Mouse (Mus musculus) MEL (cell line): Measurements from ENCODE around the gene Gltp.
A peak's percentile ranks its signal among the peaks of the same experiment; 100 is the strongest.

Experiments
- BHLHE40 ChIP-seq: IDR thresholded peaks from 2 replicates; pipeline ENCODE4 v1.6.1; 2012; ENCODE audit warnings: low read depth, mild to moderate bottlenecking, inconsistent platforms, low read length, improper control_type of control experiment, borderline replicate concordance
- CHD1 ChIP-seq: IDR thresholded peaks from 2 replicates; pipeline ENCODE4 v1.6.1; 2012; ENCODE audit warnings: low read depth, mild to moderate bottlenecking, inconsistent platforms, low read length, improper control_type of control experiment
- CHD2 ChIP-seq: IDR thresholded peaks from 2 replicates; pipeline ENCODE4 v1.6.1; 2011; ENCODE audit warnings: low read length, improper control_type of control experiment
- CTCF ChIP-seq, 3 experiments: IDR thresholded peaks in 2 of 3; conservative IDR thresholded peaks in 1 of 3; 2 replicates each; pipeline ENCODE4 v1.5.1; 2011 to 2012; ENCODE audit warnings: low read length in 3 of 3, low read depth in 2 of 3, mild to moderate bottlenecking in 2 of 3, improper control_type of control experiment in 1 of 3, inconsistent platforms in 1 of 3, mixed read lengths in 1 of 3, moderate library complexity in 1 of 3; ENCODE audit not compliant: control insufficient read depth in 1 of 3, insufficient read depth in 1 of 3, poor library complexity in 1 of 3, severe bottlenecking in 1 of 3
- EP300 ChIP-seq, 2 experiments: IDR thresholded peaks; 2 replicates each; pipeline ENCODE4 v1.6.1; 2011; ENCODE audit warnings: improper control_type of control experiment in 2 of 2, low read length in 2 of 2, low read depth in 1 of 2, mild to moderate bottlenecking in 1 of 2
- GATA1 ChIP-seq: IDR thresholded peaks from 2 replicates; pipeline ENCODE4 v1.6.1; 2011; ENCODE audit warnings: low read depth, low read length, improper control_type of control experiment
- MEF2A ChIP-seq: IDR thresholded peaks from 2 replicates; pipeline ENCODE4 v1.6.1; 2014; ENCODE audit warnings: low read depth, mild to moderate bottlenecking, inconsistent platforms, low read length, improper control_type of control experiment; ENCODE audit not compliant: poor library complexity, insufficient replicate concordance, severe bottlenecking; ENCODE audit errors: extremely low read depth
- POLR2A ChIP-seq, 2 experiments: IDR thresholded peaks; 2 replicates each; pipeline ENCODE4 v1.6.1; 2011 to 2012; ENCODE audit warnings: low read length in 2 of 2, mild to moderate bottlenecking in 2 of 2, control low read depth in 1 of 2, improper control_type of control experiment in 1 of 2, low read depth in 1 of 2, moderate library complexity in 1 of 2; ENCODE audit not compliant: control insufficient read depth in 1 of 2, insufficient read depth in 1 of 2, poor library complexity in 1 of 2
- TCF12 ChIP-seq: IDR thresholded peaks from 2 replicates; pipeline ENCODE4 v1.6.1; 2014; ENCODE audit warnings: low read depth, mild to moderate bottlenecking, inconsistent platforms, low read length, improper control_type of control experiment, moderate library complexity
- ZMIZ1 ChIP-seq: IDR thresholded peaks from 2 replicates; pipeline ENCODE4 v1.6.1; 2012; ENCODE audit warnings: low read depth, mild to moderate bottlenecking, inconsistent platforms, low read length, improper control_type of control experiment, moderate library complexity

- peak in 2 of 3 experiments; percentile 37 to 54; a peak in 4 of 6 replicates for TF ChIP-seq CTCF (IDR thresholded peaks at IDR 0.05 in 2 of 3, conservative IDR thresholded peaks at IDR 0.05 in 1 of 3; ENCODE audit: control insufficient read depth in 1 of 3, insufficient read depth in 1 of 3, low read depth in 2 of 3, low read length in 3 of 3, poor library complexity in 1 of 3, severe bottlenecking in 1 of 3)
- TF ChIP-seq POLR2A (IDR thresholded peaks at IDR 0.05; ENCODE audit: control insufficient read depth in 1 of 2, insufficient read depth in 1 of 2, low read depth in 1 of 2, low read length in 2 of 2, poor library complexity in 1 of 2) = peak; percentile 64 to 86; a peak in 3 of 4 replicates
- no peak for TF ChIP-seq ZMIZ1
- no peak for TF ChIP-seq CHD1
- no peak for TF ChIP-seq CHD2
- no peak for TF ChIP-seq EP300 (IDR thresholded peaks at IDR 0.05; ENCODE audit: low read depth in 1 of 2, low read length in 2 of 2)
- no peak for TF ChIP-seq GATA1
- TF ChIP-seq BHLHE40 = no peak
- TF ChIP-seq MEF2A = no peak
- TF ChIP-seq TCF12 = no peak
Observed at GRCm38 (mm10) chr5:114690633-114691567, at the start of gene Gltp.
